Mouse (Mus musculus): Measurements from ENCODE around the gene Klhdc1. TPM values are rescaled to one million over a fixed set of nuclear protein-coding genes. Genes with fewer than 3 reads are reported as not detected.

Klhdc1 gene
- polyA plus RNA-seq, 1 experiment: 2.4 TPM

- peaks cover 2% of the 10 kb centered on the region; the same call in 1 of the 2 replicates for H3K4me1 ChIP-seq (ENCODE audit: control insufficient read depth, insufficient read depth, insufficient read length)
- DNase-seq (ENCODE audit: low read depth in 1 of 2, low spot score in 2 of 2): no peak
- no peak overlapping the region for H3K4me3 ChIP-seq (ENCODE audit: extremely low read depth, insufficient read depth, insufficient read length)
- H3K27ac ChIP-seq (ENCODE audit: insufficient read depth, low read length): no peak overlapping the region
- TF ChIP-seq POLR2A (IDR thresholded peaks at IDR 0.05; ENCODE audit: low read depth, low read length): no peak
- TF ChIP-seq CTCF (IDR thresholded peaks at IDR 0.05; ENCODE audit: extremely low read depth, insufficient read depth, insufficient read length, insufficient replicate concordance): no peak
- H3K27me3 ChIP-seq (ENCODE audit: control insufficient read depth, insufficient read depth, low read length): no peaks in the 10 kb centered on the region
- peaks cover 9% of the 10 kb centered on the region for H3K36me3 ChIP-seq (ENCODE audit: control insufficient read depth, insufficient read depth, low read length)
These were observed 42.0 kb upstream of the Klhdc1 start for GRCm38 (mm10) chr12:69198985-69199384.

DNA sequence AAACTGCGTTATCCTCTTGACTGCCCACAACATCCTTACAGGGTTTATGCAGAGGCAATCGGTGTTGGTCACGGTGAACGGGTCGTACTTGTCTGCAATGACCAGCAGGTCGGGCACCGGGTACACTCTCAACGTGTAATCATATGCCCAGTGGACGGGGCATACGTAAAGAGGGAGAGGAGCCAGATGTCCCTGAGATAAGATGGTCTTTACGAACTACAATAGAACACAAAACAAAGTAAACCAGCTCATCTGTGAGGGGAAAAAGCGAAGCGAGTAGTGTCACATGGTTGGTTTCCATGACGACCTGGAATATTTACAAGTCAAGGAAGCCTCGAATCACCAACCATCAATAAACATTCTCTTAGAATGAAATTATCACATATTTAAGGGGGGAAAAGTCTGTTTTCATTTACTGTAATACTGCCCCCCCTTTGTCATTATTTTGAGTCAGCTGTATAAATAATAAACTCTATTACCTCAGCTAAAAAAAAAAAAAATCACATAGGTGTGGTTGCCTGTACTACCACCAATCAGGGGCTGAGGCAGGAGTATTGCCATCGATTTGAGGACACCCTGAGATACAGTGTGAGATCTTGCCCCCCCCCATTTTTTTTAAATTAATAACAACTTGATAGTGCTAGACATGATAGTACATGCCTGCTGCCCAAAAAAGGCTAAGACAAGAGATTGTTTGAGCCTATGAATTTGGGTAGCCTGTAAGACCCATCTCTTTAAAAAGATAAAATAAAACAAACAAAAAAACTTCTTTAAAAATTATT lies 36.7 kb upstream of the Klhdc1 start, which contains the start of gene Gm49384:
Gene Gm49384 (minus strand): TSS at position 216 of the 782 bp plus-strand sequence.
- Histone ChIP-seq H3K36me3 (ENCODE audit: control insufficient read depth, insufficient read depth, low read length) (peaks cover 9% of the 10 kb centered on the region), H3K4me1 (ENCODE audit: control insufficient read depth, insufficient read depth, insufficient read length) (no peaks in the 10 kb centered on the region), H3K4me3 (ENCODE audit: extremely low read depth, insufficient read depth, insufficient read length) (no peak within 1 kb of the TSS), H3K27ac (ENCODE audit: insufficient read depth, low read length) (no peak within 1 kb of the TSS), H3K27me3 (ENCODE audit: control insufficient read depth, insufficient read depth, low read length) (no peaks in the 10 kb centered on the region)
- DNase-seq (ENCODE audit: low read depth in 1 of 2, low spot score in 2 of 2): peak in 1 of 2 experiments; percentile 40
- TF ChIP-seq POLR2A (IDR thresholded peaks at IDR 0.05; ENCODE audit: low read depth, low read length) (no peak), CTCF (IDR thresholded peaks at IDR 0.05; ENCODE audit: extremely low read depth, insufficient read depth, insufficient read length, insufficient replicate concordance) (no peak)
- WGBS: 88% methylated on average over 16 of the region's 16 CpGs

- H3K27ac ChIP-seq (ENCODE audit: insufficient read depth, low read length): no peak overlapping the region
- no peak overlapping the region for H3K4me3 ChIP-seq (ENCODE audit: extremely low read depth, insufficient read depth, insufficient read length)
- no peak for DNase-seq (ENCODE audit: low read depth in 1 of 2, low spot score in 2 of 2)
- H3K27me3 ChIP-seq (ENCODE audit: control insufficient read depth, insufficient read depth, low read length): no peaks in the 10 kb centered on the region
- 94% methylated on average over 8 of the region's 8 CpGs for WGBS
- no peaks in the 10 kb centered on the region for H3K4me1 ChIP-seq (ENCODE audit: control insufficient read depth, insufficient read depth, insufficient read length)
- TF ChIP-seq CTCF (IDR thresholded peaks at IDR 0.05; ENCODE audit: extremely low read depth, insufficient read depth, insufficient read length, insufficient replicate concordance) (no peak), POLR2A (IDR thresholded peaks at IDR 0.05; ENCODE audit: low read depth, low read length) (no peak)
- peaks cover 3% of the 10 kb centered on the region for H3K36me3 ChIP-seq (ENCODE audit: control insufficient read depth, insufficient read depth, low read length)
These were observed 33.6 kb upstream of the Klhdc1 start for GRCm38 (mm10) chr12:69207396-69207795.

GRCm38 (mm10) chr12:69207926-69208325 lies 33.0 kb upstream of the Klhdc1 start:
- H3K4me3 ChIP-seq (ENCODE audit: extremely low read depth, insufficient read depth, insufficient read length): no peak overlapping the region
- DNase-seq (ENCODE audit: low read depth in 1 of 2, low spot score in 2 of 2): no peak
- no peak overlapping the region for H3K27ac ChIP-seq (ENCODE audit: insufficient read depth, low read length)
- H3K36me3 ChIP-seq (ENCODE audit: control insufficient read depth, insufficient read depth, low read length): peaks cover 2% of the 10 kb centered on the region; the same call in 1 of the 2 replicates
- H3K4me1 ChIP-seq (ENCODE audit: control insufficient read depth, insufficient read depth, insufficient read length): no peaks in the 10 kb centered on the region
- TF ChIP-seq POLR2A (IDR thresholded peaks at IDR 0.05; ENCODE audit: low read depth, low read length): no peak
- TF ChIP-seq CTCF (IDR thresholded peaks at IDR 0.05; ENCODE audit: extremely low read depth, insufficient read depth, insufficient read length, insufficient replicate concordance): no peak
- H3K27me3 ChIP-seq (ENCODE audit: control insufficient read depth, insufficient read depth, low read length): no peaks in the 10 kb centered on the region
- 96% methylated on average over 7 of the region's 7 CpGs for WGBS

DNA sequence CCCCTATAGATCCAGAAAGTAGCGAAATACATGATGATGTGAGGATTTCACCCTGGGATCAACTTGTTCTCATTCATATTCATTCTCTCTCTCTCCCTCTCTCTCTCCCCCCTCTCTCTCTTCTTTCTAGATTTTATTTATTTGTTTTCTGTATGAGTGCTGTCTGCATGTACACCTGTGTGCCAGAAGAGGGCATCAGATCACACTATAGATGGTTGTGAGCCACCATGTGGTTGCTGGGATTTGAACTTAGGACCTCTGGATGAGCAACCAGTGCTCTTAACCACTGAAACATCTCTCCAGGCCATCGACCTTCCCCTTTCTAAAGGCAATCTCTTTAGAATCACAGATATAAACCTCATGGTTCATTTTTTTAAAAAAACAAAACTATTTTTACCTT lies 32.5 kb upstream of the Klhdc1 start:
- no peaks in the 10 kb centered on the region for H3K4me1 ChIP-seq (ENCODE audit: control insufficient read depth, insufficient read depth, insufficient read length)
- no peak overlapping the region for H3K4me3 ChIP-seq (ENCODE audit: extremely low read depth, insufficient read depth, insufficient read length)
- no peak for DNase-seq (ENCODE audit: low read depth in 1 of 2, low spot score in 2 of 2)
- no peaks in the 10 kb centered on the region for H3K27me3 ChIP-seq (ENCODE audit: control insufficient read depth, insufficient read depth, low read length)
- no peak overlapping the region for H3K27ac ChIP-seq (ENCODE audit: insufficient read depth, low read length)
- 90% methylated on average over 2 of the region's 2 CpGs for WGBS
- no peaks in the 10 kb centered on the region; the same call in 1 of the 2 replicates for H3K36me3 ChIP-seq (ENCODE audit: control insufficient read depth, insufficient read depth, low read length)
- TF ChIP-seq POLR2A (IDR thresholded peaks at IDR 0.05; ENCODE audit: low read depth, low read length) (no peak), CTCF (IDR thresholded peaks at IDR 0.05; ENCODE audit: extremely low read depth, insufficient read depth, insufficient read length, insufficient replicate concordance) (no peak)

DNA sequence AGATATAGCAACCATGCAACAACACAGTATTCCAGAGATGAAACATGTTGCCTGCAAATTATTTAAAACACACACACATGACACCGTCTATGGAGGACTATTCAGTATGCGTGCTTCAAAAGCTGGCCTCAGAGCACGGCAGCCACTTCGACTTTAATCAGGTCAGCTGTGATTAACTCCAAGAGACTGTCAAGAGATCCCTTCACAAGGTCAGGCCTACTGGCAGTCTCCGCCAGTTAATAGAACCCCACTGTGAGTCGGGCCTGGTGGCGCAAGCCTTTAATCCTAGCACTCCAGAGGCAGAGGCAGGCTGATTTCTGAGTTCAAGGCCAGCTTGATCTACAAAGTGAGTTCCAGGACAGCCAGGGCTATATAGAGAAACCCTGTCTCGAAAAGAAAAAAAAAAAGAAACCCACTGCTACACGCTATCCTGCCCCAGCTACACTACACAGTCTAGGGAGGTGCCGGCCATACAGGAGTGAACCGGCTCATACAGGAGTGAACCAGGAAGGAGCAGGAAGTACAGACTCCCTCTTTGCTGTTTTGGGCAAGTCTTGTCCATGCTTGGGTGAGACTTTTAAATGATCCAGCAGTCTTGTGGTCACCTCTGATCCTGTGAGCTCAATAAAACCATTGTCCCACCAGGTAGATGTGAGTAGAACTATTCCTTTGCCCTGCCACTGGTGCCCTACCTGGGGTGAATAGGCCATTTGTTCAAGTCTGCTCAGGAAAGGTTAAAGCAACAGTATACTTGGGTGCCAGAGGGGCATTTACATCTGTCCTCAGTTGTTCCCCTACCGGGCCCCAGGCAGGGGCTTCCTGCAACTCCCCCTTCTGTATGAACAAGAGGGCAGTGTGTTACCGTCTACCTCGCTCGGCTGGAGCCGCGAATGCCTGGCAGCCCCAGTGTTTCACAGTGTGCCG lies 30.7 kb upstream of the Klhdc1 start:
- Histone ChIP-seq H3K4me1 (ENCODE audit: control insufficient read depth, insufficient read depth, insufficient read length) (no peaks in the 10 kb centered on the region), H3K27me3 (ENCODE audit: control insufficient read depth, insufficient read depth, low read length) (no peaks in the 10 kb centered on the region), H3K27ac (ENCODE audit: insufficient read depth, low read length) (no peak overlapping the region), H3K36me3 (ENCODE audit: control insufficient read depth, insufficient read depth, low read length) (no peaks in the 10 kb centered on the region; the same call in 1 of the 2 replicates), H3K4me3 (ENCODE audit: extremely low read depth, insufficient read depth, insufficient read length) (no peak overlapping the region)
- TF ChIP-seq CTCF (IDR thresholded peaks at IDR 0.05; ENCODE audit: extremely low read depth, insufficient read depth, insufficient read length, insufficient replicate concordance) (no peak), POLR2A (IDR thresholded peaks at IDR 0.05; ENCODE audit: low read depth, low read length) (no peak)
- 96% methylated on average over 18 of the region's 18 CpGs for WGBS
- DNase-seq (ENCODE audit: low read depth in 1 of 2, low spot score in 2 of 2): no peak

Measured in spleen, adult 2 months (tissue).